Mouse (Mus musculus) liver (tissue): ENCODE data around the gene Serpinb6c.
"Not testable (repeated sequence)": the region's sequence is repeated elsewhere in the genome, so short reads cannot be mapped to it uniquely, and the experiment has no call there.

Source experiments
- DNase-seq: peaks from one replicate; pipeline ENCODE4 v3.0.0-alpha.2; 2020; ENCODE audit warnings: mixed read lengths

Serpinb6c gene

DNA sequence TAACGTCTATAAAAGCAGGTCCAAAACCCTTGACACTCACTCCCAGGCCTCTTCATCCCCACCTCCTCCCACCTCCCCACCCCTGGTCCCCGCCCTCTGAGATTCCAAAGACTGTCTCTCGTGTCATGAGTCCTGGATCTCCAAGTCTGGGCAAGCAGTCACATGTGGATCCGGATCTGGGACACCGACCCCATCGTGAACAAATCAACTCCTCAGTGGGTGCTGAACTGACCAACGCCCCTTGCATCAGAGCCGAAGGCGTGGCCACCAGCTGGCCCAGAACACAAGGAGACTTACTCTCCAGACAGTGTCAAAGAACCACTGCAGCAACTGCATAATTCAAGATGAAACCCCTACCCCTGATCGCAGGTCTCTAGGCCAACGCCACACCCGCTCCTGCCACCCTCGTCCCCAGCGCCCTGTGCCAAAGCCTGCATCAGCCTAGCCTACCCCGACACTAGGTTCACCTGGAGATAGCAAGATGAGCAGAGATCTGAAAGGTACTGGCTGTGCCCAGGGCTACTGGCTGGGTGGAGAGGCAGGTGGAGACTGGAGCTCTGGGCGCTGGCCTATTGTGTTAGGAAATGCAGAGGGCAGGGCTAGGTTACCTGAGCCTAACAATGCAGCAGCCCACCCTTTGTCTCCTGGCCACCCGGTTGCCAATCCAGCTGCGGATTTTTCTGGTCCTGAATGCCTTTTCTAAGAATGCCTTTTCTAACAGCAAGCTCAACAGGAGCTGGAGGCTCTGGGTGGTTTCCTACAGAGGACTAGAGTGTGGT, at the start of gene Serpinb6c:
Gene Serpinb6c (minus strand): TSS at position 533 of the 779 bp plus-strand sequence.
- no peak for DNase-seq

DNA sequence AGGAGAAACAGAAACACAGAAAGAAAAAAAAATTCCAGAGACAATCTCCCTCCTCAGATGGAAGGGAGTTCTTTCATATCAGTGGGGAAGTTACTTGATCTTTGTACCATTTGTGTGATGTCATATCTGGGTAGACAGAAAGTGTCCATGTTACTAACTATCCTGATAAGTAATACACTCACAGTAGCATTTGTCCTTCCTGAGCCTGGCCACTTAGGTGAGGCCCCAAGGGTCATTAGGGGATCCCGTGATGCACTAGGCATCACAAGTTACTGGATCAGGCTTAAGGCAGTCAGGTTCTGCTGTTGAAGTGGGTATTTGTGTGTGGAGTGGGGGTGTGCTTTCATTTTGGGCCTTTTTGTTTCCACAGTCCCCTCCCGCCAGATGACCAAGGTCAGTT, 47.4 kb upstream of the Serpinb6c start:
- DNase-seq = no peak

DNA sequence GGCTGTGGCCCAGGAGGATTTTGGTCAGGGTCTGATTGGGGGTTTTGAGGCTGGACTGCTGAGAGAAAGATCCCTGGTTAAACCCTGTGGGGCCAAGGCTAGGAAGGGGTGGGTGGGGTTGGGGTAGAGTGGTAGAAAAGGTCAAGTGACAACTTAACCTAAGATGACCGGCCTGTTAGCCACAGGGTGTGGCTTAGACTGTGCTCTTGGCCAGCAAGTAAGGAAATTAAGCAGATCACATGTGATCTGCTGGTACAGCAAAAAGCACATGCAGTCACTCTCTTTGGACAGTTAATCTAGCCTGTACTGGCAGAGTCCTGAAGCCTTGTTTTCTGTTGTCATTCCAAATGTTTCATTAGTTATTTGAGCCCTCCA, 46.6 kb upstream of the Serpinb6c start:
- no peak for DNase-seq

DNA sequence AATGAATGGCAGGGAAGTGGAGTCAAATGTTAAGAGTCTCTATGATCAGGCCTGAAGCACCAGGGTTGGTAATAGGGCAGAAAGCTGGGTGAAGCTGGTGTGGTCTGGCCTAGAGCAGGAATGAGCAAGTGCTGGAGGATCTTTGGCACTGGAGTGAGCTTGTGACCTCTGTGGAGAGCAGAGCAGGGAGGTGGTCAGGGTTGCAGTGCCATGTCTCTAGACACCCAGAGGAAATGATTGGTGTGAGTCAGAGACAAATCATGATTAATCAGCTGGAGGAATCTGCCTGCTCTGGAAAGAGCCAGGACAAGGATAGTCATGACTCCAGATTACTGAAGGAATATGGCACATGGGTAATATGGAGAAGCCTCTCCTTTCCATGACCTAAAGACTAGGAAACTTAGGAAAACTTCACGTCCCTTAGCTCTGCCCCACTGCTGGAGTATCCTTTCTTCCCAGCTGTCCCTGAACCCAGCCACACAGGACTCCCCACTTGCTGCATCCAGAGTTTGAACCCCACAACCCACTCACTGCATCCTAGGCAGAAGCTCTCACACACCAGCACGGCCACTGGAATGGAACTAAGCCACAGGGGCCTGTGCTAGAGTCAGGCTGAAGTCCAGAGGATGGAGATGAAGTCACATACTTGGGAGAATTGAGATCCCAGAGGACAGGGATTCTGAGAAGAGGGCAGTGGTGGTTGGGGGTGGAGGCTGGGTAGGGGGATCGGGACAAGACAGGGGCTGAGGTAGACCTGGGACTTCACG, 46.0 kb upstream of the Serpinb6c start:
- DNase-seq = no peak

DNA sequence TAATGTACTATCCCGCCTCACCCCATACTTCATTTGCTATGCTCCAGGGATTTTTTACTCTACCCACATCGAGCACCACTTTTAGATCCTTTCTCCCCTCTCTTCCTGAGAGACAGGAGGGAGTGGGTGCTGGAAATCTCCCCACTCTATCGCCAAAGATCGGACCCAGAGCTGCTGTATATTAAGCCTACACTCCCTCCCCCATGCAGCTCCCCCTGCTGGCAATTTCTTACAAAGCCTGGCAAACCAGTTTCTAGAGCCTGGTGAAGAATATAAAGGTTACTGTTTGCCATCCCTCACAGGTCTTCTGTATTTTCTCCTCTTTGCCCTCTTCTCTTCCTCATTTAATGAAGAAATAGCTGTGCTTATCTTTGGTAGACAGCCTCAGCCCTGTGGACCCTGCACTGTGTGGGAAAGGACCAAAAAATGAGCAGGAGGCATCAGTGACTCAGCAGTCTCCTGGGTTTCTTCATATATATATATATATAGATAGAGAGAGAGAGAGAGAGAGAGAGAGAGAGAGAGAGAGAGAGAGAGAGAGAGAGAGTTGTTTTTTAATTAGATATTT, 36.8 kb upstream of the Serpinb6c start:
- peak; percentile 36 for DNase-seq

DNA sequence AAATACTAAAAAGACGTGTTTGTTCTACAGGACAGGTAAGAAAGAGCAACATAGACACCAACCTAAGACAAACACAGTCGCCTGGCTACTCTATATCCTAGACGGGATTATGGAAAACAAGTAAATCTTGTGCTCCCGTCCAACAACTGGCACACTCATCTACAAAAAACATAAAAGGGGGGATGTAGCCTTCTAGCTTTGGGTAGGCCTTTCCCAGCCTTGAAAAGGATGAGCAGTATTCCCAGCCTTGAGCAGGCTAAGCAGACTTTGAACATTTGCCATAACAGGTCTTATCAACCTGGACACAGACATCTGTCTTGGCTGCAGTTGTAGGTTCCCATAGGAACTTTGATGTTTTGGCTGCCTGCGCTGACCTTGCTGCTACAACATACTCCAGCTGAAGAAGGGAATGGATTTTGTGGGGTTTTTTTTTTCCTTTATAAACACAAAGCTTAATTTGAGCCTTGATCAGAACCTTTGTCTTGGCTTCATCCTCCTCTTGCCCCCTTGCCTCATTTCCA, 35.8 kb upstream of the Serpinb6c start:
- DNase-seq = no peak

DNA sequence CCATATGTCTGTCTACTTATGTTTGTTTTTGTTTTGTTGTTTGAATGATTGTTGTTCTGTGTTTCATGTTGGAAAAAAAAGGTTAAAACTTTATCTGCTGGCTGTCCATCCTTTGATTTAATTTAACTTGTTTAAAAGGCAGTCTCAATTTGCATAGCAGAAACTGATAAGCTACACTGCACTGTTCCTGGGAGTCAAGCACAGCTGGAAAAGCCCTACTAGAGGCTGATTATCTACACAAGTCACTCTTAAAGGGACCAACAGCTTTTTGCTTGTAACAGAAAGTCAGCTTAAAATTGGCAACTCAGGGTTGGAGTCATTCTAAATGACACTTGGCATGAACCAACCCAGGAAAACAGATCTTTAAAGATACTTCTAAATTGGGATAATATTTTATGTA, 32.1 kb upstream of the Serpinb6c start:
- not testable (repeated sequence) for DNase-seq

DNA sequence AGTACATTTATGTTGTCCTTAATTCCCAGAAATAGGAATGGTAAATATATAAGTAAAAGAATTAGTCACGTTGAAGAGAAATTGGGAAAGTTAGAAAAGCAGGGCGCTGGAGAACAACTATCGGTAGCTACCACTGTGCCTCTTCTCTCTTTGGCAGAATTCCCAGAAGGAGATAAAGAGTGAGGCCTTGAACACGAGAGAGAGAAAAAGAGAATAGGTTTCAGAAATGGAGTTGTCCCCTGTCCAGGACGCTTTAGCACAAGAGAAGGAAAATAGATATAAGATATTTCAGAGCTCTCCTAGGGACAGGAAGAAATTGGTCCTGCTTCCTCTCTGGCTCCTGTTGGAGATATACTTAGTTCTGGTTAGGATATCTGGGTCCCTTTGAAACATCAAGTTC, 31.6 kb upstream of the Serpinb6c start:
- no peak for DNase-seq

DNA sequence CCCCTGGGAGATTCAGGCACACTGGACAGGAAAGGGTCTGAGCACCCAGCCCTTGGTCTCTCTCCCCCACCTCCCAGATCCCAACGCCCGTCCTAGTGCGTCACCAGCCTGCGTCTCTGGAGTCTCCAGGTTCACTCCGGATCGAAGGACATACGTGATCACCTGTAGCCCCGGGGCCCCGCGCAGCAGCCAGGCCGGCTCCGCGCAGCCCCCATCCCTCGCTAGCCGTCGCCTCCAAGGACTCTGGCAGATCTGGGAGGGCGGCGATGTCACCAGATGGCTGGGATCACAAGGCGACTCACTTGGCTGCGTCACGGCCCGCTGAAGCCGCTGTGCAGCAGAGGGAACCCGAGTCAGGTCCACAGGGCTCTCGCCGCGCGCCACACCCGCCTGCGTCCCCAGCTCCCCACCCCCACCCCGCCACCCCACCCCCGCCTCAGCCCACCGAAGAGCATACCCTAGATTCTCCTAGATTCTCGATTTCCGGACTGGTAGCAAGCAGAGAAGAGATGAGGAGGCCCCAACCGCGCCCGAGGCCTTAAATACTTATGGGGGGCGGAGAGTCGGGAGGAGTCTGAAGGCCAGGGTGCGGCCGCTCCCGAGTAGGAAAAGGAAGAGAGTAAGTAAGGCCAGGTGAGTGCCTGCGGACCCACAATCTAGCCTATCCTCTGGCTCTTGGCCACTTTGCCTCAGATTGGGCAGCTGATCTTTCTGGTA, 30.1 kb upstream of the Serpinb6c start:
- DNase-seq = peak; percentile 52

DNA sequence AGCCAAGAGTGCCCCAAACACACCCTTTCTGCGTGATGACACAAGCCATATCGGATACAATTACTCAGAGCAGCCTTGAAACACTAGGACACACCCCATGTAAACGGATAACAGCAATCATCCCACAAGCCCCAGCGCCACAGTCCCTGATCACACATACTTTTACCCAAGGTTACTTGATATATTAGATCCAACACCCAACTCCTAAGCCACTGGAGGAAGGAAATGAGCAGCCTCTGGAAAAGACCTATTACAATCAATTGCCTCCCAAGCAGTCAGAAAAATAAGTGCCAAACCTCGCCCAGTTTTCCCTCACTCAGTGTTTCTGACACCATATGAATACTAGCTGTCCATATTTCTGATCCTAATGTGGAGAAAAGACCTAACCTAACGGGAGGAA, 29.2 kb upstream of the Serpinb6c start:
- no peak for DNase-seq

DNA sequence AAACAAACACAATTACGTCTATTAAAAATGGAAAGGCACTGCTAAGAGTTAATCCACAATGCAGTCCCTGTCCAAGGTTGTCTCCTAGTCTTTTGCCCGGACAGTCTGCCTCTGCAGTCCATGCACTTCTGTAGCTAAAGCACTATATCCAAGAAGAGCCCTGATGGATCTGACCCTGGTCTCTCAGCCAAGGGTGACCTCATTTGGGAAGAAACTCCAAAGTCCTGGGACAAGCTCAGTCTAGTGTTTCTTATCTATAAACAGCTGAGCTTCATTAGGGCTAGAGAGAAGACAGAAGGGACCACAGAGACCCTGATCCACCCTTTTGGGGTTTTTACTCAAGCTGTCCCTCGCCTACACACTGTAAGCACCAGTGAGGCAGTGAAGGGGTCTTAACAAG, 25.4 kb upstream of the Serpinb6c start:
- no peak for DNase-seq

DNA sequence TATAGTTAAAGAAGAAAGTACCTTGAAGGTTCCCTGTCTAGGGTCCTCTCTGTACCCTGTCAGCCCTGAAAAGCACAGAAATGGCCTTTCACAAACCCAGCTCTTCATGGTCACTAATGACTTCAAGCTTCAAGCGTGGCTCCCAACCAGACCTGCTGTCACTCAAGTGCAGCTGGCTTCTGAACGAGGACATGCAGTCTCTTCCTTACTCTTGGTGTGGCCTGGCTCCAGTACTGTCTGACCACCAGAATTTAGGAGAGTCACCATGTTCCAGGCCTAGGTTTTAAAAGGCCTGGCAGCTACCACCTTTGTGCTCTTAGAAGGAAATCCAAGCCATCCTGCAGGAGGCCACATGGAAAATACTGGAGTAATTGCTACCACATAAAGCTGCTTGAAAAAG, 24.8 kb upstream of the Serpinb6c start:
- DNase-seq = no peak

DNA sequence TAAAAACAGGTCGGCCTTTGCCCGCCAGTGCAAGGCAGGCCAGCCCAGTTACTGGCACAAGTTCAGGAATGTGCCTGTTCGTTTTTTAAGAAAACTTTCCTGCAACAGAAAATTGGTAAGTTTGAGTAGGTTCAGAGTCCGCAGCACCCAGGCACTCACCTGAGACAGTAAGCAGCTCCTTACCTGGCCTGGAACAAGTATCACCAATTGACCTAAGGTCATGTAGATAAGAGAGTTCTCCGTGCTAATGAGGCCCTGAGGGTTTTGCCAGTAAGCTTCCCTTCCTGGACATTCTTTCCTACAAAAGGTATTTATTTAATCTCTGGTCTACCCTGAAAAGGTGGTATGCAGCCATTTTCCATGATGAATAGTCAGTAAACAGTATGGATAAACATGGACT, 16.2 kb upstream of the Serpinb6c start:
- DNase-seq = no peak

DNA sequence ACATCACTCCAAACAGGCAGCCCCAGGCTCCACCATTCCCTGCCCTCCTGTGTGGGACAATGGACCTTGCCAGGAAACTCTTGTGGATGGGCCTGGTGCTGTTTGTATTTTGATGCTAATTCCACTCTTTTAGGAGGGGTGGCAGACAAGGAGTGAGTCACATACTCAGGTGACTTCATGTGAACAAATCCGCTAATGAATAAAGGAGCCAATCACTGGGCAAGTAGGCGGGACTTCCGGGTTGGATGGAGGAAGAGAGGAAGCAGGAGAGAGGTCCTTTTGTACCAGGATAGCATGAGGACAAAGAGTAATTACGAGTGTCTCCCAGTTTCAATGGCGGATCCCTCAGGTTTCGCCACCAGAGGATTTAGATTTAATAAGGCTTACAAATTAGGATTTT, 15.5 kb upstream of the Serpinb6c start:
- DNase-seq = no peak

DNA sequence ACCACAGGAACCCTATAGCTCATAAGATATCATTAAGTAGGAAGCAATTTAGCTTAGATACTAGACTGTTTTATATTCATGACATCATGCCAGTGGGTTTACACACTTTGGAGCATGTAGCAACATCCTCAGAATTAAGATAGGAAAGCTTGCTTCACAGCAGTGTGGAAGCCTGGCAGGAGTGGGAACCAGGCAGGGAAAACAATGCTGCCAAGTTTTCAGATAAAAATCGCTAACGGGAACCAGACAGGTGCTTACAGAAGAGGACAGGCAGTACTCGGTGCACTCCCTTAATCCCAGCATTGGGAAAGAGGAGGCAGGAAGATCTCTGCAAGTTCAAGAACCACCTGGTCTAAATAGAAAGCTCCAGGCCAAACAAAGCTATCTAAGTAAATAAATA, 1.3 kb upstream of the Serpinb6c start:
- no peak for DNase-seq

DNA sequence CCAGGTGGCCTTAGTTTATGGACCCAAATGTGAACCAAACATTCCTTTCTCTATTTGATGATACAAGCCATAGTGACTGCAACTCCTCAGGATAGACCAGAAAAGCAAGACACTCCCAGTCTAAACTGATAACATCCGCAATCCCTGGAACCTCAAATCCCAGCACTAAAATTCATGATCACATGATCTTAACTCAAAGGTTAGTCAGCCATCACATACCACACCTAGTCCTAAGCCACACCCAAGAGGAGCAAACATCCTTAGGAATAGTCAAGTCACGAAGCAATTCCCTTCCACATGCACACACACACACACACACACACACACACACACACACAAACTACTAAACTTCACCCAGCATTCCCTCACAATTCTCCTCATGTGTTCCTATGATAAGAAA, 2.2 kb downstream of the Serpinb6c start:
- no peak for DNase-seq

DNA sequence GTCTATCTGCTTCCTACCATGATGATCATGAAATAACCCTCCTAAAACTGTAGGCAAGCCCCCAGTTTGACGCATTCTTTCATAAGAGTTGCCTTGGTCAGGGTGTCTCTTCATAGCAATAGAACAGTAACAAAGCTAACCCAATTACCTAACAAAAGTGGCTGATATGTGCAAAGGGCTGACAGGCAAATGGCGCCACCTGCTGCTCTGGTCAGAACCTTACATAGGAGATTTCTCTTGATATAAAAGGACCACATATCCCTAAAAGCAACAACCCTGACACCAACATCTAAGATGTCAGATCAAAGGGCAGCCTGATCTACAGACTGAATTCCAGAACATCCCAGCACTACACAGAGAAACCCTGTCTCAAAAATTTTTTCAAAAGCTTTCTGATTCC, 11.3 kb downstream of the Serpinb6c start:
- DNase-seq = peak; percentile 12

DNA sequence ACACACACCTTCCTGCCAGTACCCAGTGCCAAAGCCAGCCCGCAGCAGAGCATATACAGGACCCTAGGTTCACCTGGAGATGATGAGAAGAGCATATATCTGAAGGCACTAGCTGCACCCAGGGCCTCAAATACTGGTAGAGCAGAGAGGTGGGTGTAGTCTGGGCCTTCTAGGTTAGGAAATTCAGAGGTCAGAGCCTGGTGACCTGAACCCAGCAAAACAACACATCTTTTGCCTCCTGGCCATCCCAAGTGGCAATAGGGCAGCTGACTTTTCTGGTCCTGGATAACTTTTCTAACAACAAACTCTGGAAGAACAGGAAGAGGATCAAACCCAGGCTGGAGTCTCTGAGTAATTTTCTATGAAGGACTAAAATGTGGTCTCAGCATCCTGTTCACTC, 62.2 kb downstream of the Serpinb6c start, which contains the start of gene Serpinb6e:
Gene Serpinb6e (minus strand): TSS at position 101 of the 400 bp plus-strand sequence.
- DNase-seq = no peak

DNA sequence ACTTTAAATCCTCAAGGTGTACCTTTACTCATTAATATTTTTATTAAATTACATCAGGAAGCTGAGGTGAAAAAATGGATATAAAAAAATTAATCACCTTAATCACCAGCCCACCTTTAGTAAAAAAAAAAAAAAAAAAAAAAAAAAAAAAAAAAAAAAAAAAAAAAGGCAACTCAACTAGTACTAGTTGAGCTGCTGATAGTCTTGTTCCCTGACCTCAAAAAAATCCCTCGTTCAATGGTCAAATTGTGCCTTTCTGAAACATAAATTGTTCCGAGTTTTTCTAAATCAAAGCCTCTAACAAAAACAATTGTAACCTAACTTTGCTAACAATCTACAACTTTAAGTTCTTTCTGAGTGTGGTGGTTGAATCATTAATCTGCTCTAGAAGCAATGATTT, 74.8 kb downstream of the Serpinb6c start:
- DNase-seq = no peak
